Mouse (Mus musculus): ENCODE results near the gene Arl3. TPM values are rescaled to one million over a fixed set of nuclear protein-coding genes. Genes with fewer than 3 reads are reported as not detected.

Arl3 gene
- polyA plus RNA-seq, 1 experiment from 2014 or later: 141 TPM

DNA sequence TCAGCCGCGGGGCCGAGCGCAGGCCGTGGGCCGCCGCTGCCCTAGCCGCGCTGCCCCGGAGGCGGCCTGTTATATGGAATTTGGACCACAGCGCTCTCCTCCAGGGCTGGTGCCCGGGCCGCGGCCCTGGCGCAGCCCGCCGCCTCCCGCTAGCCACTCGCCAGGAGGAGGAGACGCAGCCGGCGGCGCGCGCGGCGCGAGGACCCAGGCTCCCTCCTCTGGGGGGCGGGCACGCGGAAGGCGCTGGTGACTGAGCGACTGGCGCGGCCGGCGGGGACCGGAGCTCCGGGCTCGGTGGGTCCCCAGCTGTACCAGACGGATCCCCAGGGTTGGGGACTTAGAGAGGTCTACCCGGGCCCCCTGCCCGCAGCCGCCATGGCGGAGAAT is 70.9 kb downstream of the Arl3 start:
- Histone ChIP-seq H3K4me3 (replicated peaks; ENCODE audit: low read length) (peak overlapping the region; percentile 97), H3K4me1 (replicated peaks; ENCODE audit: control insufficient read depth, insufficient read depth, low read length) (peaks cover 36% of the 10 kb centered on the region), H3K9ac (peak overlapping the region; percentile 99), H3K9me3 (ENCODE audit: control insufficient read depth, low read length) (no peaks in the 10 kb centered on the region), H3K36me3 (replicated peaks; ENCODE audit: control insufficient read depth, insufficient read depth) (peaks cover 17% of the 10 kb centered on the region), H3K27ac (peak overlapping the region; percentile 100), H3K27me3 (ENCODE audit: control insufficient read depth, insufficient read depth, low read length) (no peaks in the 10 kb centered on the region), H3K4me2 (replicated peaks) (peak overlapping the region; percentile 96)
- DNase-seq (ENCODE audit: low spot score) (peak; percentile 60), ATAC-seq (ENCODE audit: low FRiP score) (no peak)
- WGBS: 1% methylated on average over 43 of the region's 46 CpGs

DNA sequence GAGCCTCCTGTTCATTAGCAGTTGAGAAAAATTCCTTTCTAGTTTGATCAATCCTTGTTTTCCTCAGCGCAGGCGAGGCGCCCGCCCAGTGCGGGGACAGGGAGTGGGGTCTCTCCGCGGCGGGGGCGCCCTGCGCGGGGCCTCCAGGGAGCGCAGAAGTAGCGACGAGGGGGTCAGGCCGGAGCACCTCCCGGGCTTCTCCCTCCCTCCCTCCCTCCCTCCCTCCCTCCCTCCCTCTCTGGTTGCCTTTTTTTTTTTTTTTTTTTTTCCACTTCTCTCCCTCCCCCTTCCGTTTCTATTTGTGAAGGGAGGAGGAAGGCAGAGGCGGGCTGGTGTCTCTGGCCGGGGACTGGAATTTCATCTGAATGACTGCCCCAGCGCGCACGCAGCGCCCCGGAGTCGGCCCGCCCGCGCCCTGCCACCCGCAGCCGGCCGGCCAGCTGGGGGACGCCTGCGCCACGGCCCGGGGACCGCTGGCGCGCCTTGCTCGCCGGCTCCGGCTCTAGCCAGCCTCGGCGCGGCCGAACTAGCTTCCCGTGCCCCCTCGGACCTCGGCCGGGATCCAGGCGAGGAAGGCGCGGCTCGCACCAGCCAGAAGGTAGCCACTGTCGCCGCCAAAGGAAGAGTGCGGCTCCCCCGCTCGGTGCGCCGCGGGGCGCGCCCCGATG is 71.5 kb downstream of the Arl3 start, which contains the start of gene Trim8:
Gene Trim8 (plus strand): TSS at position 302 of the 668 bp plus-strand sequence.
- Histone ChIP-seq H3K9me3 (ENCODE audit: control insufficient read depth, low read length) (no peaks in the 10 kb centered on the region), H3K27me3 (ENCODE audit: control insufficient read depth, insufficient read depth, low read length) (no peaks in the 10 kb centered on the region), H3K4me1 (replicated peaks; ENCODE audit: control insufficient read depth, insufficient read depth, low read length) (peaks cover 31% of the 10 kb centered on the region), H3K4me3 (replicated peaks; ENCODE audit: low read length) (peak within 1 kb of the TSS; percentile 97), H3K36me3 (replicated peaks; ENCODE audit: control insufficient read depth, insufficient read depth) (peaks cover 11% of the 10 kb centered on the region), H3K9ac (peak within 1 kb of the TSS; percentile 99), H3K27ac (peak within 1 kb of the TSS; percentile 100), H3K4me2 (replicated peaks) (peak within 1 kb of the TSS; percentile 96)
- DNase-seq (ENCODE audit: low spot score) (peak; percentile 76), ATAC-seq (ENCODE audit: low FRiP score) (peak; percentile 35)
- WGBS: under 1% methylated on average over 50 of the region's 64 CpGs

DNA sequence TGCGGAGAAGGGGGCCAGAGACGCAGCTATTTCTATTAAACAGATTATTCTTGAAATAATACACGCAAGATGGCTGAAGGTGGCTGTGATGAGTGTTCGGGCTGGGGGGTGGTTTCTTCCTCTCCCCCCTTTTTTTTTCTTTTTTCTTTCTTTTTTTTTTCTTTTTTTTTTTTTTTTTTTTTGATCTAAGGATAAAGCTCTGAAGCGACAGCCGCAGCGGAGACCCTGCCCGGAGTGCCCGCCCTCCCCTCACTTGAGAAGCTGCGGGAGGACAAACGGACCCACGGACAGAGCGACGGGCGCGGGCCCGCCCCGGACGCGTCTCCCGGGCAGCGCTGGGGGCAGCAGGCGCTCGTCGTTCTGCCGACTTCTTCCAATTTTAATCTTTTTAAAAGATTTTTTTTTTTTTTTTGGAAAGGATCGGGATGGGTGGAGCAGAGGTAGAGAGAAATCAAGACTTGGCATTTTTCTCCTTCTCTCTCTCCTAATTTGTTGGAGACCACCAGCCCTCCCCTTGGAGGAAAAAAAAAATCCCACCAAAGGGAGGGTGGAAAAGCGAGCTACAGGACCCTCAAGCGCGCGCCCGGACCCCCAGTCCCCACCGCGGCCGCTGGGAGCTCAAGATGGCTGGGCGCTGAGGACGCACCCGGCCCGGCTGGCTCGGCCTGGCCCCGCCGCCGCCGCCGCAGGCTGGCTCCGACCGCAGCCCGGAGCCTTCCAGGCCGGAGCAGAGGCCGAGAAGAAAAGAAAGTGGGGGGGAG is 72.2 kb downstream of the Arl3 start:
- H3K4me3 ChIP-seq (replicated peaks; ENCODE audit: low read length): peak overlapping the region; percentile 97
- H3K4me1 ChIP-seq (replicated peaks; ENCODE audit: control insufficient read depth, insufficient read depth, low read length): peaks cover 23% of the 10 kb centered on the region
- ATAC-seq (ENCODE audit: low FRiP score) (peak; percentile 28), DNase-seq (ENCODE audit: low spot score) (peak; percentile 75)
- under 1% methylated on average over 46 of the region's 50 CpGs for WGBS
- H3K36me3 ChIP-seq (replicated peaks; ENCODE audit: control insufficient read depth, insufficient read depth): 0 out of 2 replicates have a peak, but pooled peaks cover 6% of the 10 kb centered on the region
- H3K27ac ChIP-seq: peak overlapping the region; percentile 100
- H3K4me2 ChIP-seq (replicated peaks): peak overlapping the region; percentile 96
- H3K9ac ChIP-seq: peak overlapping the region; percentile 99
- no peaks in the 10 kb centered on the region for H3K27me3 ChIP-seq (ENCODE audit: control insufficient read depth, insufficient read depth, low read length)
- H3K9me3 ChIP-seq (ENCODE audit: control insufficient read depth, low read length): no peaks in the 10 kb centered on the region

DNA sequence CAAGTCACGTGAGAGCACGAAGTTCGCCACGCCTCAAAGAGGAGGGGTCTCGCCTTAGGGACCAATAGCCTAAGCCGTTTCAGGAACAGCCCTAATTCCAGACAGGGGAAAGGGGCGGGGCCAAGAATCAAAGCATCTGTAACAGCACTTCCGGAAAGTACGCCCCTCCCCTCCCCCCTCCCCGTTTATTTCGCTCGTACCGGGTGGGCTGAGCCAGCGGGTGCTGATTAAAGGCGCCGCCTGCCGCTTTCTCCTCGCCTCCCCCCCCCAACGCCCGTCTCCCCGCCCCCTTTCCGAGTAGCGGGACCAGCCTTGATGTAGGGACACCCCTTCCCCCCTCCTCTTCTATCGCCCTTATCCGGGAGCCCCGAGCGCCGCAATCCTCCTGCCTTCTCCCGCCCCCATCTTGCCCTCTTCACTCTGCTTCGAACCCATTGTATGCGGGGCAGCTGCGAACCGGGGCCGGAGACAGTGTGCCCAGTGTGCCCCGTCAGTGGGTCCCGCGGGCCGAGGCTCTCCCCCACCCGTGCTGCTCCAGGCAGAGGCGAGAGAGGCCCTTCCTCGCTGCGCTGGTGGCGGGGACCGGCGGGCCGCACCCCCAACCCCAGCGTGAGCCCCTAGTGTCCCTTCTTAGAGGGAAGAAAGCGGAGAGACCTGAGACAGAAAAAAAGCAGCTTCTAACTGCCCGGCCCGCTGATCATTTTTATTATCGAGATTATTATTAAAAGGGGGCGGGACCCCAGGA is 73.0 kb downstream of the Arl3 start:
- Histone ChIP-seq H3K9ac (peak overlapping the region; percentile 99), H3K9me3 (ENCODE audit: control insufficient read depth, low read length) (no peaks in the 10 kb centered on the region), H3K4me3 (replicated peaks; ENCODE audit: low read length) (peak overlapping the region; percentile 97), H3K4me1 (replicated peaks; ENCODE audit: control insufficient read depth, insufficient read depth, low read length) (peaks cover 16% of the 10 kb centered on the region), H3K36me3 (replicated peaks; ENCODE audit: control insufficient read depth, insufficient read depth) (no peaks in the 10 kb centered on the region), H3K27me3 (ENCODE audit: control insufficient read depth, insufficient read depth, low read length) (no peaks in the 10 kb centered on the region), H3K4me2 (replicated peaks) (peak overlapping the region; percentile 96), H3K27ac (peak overlapping the region; percentile 100)
- DNase-seq (ENCODE audit: low spot score) (peak; percentile 97), ATAC-seq (ENCODE audit: low FRiP score) (peak; percentile 91)
- under 1% methylated on average over 46 of the region's 52 CpGs for WGBS

DNA sequence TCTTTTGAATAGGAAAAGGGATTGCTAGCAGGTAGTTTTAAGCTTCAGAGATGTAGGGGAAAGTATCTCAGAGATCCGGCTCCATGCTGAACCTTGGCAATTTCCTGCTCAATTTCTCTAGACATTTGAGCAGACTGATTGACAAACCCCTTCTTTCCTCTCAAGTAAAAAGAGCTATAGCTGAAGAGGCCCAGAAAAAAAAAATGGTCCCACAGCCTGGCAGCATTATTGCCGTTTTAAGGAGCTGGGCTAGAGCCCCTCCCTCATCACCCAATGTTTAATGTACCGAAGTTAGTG is 73.5 kb downstream of the Arl3 start:
- H3K36me3 ChIP-seq (replicated peaks; ENCODE audit: control insufficient read depth, insufficient read depth): no peaks in the 10 kb centered on the region
- H3K9ac ChIP-seq: peak overlapping the region; percentile 50; the same call in 1 of the 2 replicates
- H3K4me1 ChIP-seq (replicated peaks; ENCODE audit: control insufficient read depth, insufficient read depth, low read length): peaks cover 11% of the 10 kb centered on the region
- H3K27me3 ChIP-seq (ENCODE audit: control insufficient read depth, insufficient read depth, low read length): no peaks in the 10 kb centered on the region
- peak overlapping the region; percentile 88 for H3K27ac ChIP-seq
- DNase-seq (ENCODE audit: low spot score) (no peak), ATAC-seq (ENCODE audit: low FRiP score) (no peak)
- peak overlapping the region; percentile 96 for H3K4me2 ChIP-seq (replicated peaks)
- H3K4me3 ChIP-seq (replicated peaks; ENCODE audit: low read length): peak overlapping the region; percentile 97
- no peaks in the 10 kb centered on the region for H3K9me3 ChIP-seq (ENCODE audit: control insufficient read depth, low read length)
- WGBS: 4% methylated on average over 3 of the region's 3 CpGs

DNA sequence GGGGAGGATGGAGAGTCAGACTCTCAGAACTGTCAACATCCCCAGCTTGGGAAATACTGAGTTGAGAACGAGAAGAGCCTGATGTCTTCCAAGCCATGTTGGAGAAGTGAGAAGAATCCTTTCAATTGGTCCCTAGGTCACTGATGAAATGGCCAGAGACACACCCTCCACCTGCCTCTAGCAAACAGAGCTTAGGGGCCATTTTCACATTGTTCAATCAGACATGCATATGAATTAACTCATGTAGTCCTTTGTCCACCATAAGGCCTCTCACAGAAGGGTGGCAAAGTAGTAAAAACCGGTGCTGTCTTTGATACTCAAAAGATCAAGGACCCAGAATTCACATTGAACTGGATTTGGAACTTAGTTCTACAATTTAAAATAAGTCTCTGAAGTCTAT is 75.8 kb downstream of the Arl3 start:
- no peak overlapping the region for H3K4me3 ChIP-seq (replicated peaks; ENCODE audit: low read length)
- no peaks in the 10 kb centered on the region for H3K9me3 ChIP-seq (ENCODE audit: control insufficient read depth, low read length)
- ATAC-seq (ENCODE audit: low FRiP score): no peak
- H3K9ac ChIP-seq: no peak overlapping the region
- peaks cover 8% of the 10 kb centered on the region; the same call in 1 of the 2 replicates for H3K4me1 ChIP-seq (replicated peaks; ENCODE audit: control insufficient read depth, insufficient read depth, low read length)
- H3K27ac ChIP-seq: no peak overlapping the region
- no peak for DNase-seq (ENCODE audit: low spot score)
- no peaks in the 10 kb centered on the region for H3K27me3 ChIP-seq (ENCODE audit: control insufficient read depth, insufficient read depth, low read length)
- no peak overlapping the region for H3K4me2 ChIP-seq (replicated peaks)
- no peaks in the 10 kb centered on the region for H3K36me3 ChIP-seq (replicated peaks; ENCODE audit: control insufficient read depth, insufficient read depth)
- WGBS: 71% methylated on average over 2 of the region's 2 CpGs

DNA sequence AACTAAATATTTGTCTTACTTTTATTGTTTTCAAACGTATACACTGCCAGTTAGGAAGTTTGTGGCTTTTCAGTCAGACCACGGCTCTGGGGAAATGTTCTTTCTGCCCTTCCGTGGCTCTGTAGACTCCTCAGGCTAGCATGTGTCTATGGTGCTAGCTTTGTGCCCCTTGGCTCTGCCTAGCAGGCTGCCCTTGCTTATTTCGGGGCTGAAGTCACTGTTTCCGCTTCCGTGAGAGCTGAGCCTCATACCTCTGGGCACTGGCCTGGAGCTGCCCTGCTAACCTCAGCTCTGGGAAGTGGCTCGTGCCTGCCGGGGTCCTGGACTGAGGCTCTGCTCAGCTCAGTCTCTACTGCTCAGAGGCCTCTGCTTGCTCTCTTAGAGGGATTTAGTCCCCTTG is 77.9 kb downstream of the Arl3 start:
- Histone ChIP-seq H3K9me3 (ENCODE audit: control insufficient read depth, low read length) (no peaks in the 10 kb centered on the region), H3K36me3 (replicated peaks; ENCODE audit: control insufficient read depth, insufficient read depth) (no peaks in the 10 kb centered on the region), H3K4me2 (replicated peaks) (no peak overlapping the region), H3K27me3 (ENCODE audit: control insufficient read depth, insufficient read depth, low read length) (no peaks in the 10 kb centered on the region), H3K27ac (no peak overlapping the region), H3K4me1 (replicated peaks; ENCODE audit: control insufficient read depth, insufficient read depth, low read length) (peaks cover 8% of the 10 kb centered on the region; the same call in 1 of the 2 replicates), H3K4me3 (replicated peaks; ENCODE audit: low read length) (no peak overlapping the region), H3K9ac (no peak overlapping the region)
- no peak for DNase-seq (ENCODE audit: low spot score)
- no peak for ATAC-seq (ENCODE audit: low FRiP score)
- 83% methylated on average over 8 of the region's 8 CpGs for WGBS

DNA sequence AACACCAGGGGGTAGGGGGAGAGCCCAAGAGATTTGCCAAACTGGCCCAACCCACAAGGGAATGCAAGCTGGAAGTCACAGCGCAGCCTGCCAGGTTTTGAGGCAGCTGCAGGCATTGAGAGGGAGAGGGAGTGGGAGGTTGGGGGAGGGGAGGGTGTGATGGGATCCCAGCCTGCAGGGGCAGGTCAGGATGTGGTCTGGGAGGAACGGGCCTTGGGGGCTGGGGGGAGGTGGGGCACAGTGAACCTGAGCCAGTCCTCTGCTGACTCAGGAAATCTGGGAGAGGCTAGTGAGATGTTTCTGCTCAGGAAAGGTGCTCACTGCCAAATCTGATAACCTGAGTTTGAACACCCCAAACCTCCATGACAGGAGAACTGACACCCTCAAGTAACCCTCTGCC is 82.4 kb downstream of the Arl3 start:
- ATAC-seq (ENCODE audit: low FRiP score) (no peak), DNase-seq (ENCODE audit: low spot score) (no peak)
- H3K4me3 ChIP-seq (replicated peaks; ENCODE audit: low read length): no peak overlapping the region
- H3K9me3 ChIP-seq (ENCODE audit: control insufficient read depth, low read length): no peaks in the 10 kb centered on the region
- H3K27me3 ChIP-seq (ENCODE audit: control insufficient read depth, insufficient read depth, low read length): no peaks in the 10 kb centered on the region
- no peak overlapping the region for H3K27ac ChIP-seq
- H3K4me2 ChIP-seq (replicated peaks): no peak overlapping the region
- WGBS: 3% methylated on average over 2 of the region's 2 CpGs
- peaks cover 14% of the 10 kb centered on the region for H3K36me3 ChIP-seq (replicated peaks; ENCODE audit: control insufficient read depth, insufficient read depth)
- no peak overlapping the region for H3K9ac ChIP-seq
- H3K4me1 ChIP-seq (replicated peaks; ENCODE audit: control insufficient read depth, insufficient read depth, low read length): no peaks in the 10 kb centered on the region

DNA sequence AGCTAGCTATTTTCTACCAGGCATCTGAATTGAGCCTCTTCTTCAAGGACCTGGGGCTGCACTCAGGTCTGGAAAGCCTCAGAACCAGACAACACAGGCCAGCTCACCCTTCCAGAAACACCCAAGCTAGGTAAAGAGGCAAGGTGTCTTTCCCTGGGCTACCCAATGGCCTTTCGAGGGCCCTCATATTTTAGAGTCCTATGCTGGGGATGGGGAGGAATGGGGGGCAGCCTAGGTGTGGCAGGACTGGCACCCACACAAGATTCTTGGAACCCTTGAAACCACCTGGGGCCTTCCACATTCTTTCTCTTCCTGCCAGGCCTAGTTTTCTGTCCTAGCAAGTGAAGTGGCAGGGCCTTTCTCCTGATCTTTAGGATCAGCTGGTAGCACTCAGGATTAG is 83.5 kb downstream of the Arl3 start:
- 100% methylated on average over 1 of the region's 1 CpGs for WGBS
- Histone ChIP-seq H3K4me2 (replicated peaks) (no peak overlapping the region), H3K9ac (no peak overlapping the region), H3K27ac (no peak overlapping the region), H3K4me1 (replicated peaks; ENCODE audit: control insufficient read depth, insufficient read depth, low read length) (no peaks in the 10 kb centered on the region), H3K27me3 (ENCODE audit: control insufficient read depth, insufficient read depth, low read length) (no peaks in the 10 kb centered on the region), H3K36me3 (replicated peaks; ENCODE audit: control insufficient read depth, insufficient read depth) (peaks cover 24% of the 10 kb centered on the region), H3K4me3 (replicated peaks; ENCODE audit: low read length) (no peak overlapping the region), H3K9me3 (ENCODE audit: control insufficient read depth, low read length) (no peaks in the 10 kb centered on the region)
- no peak for ATAC-seq (ENCODE audit: low FRiP score)
- no peak for DNase-seq (ENCODE audit: low spot score)

All from hindbrain, embryonic 14.5 days (tissue).